Comparison of ENCODE assay signal across 31 mouse cellular contexts in genomic region chr5:51906315-51907109, GRCm38 (mm10).
A peak's percentile ranks its signal among the peaks of the same experiment; 100 is the strongest.
DNase-seq lines count a peak whose midpoint lies in the region; ATAC-seq and TF ChIP-seq lines count a peak whose summit lies in the region.
"Had no signal": no experiment of that assay in that cellular context is flagged by ENCODE, and none has a peak within 500 bp of the region (broad histone marks: within the 10 kb centered on the region; RNA-seq: fewer than 3 reads in every experiment).

No protein-coding gene starts in this region.

- no peak overlapping the region for H3K4me3 ChIP-seq in kidney, embryonic 14.5 days (ENCODE audit: low read length)
- no peak overlapping the region for H3K4me3 ChIP-seq in lung, embryonic 15.5 days
- H3K4me3 ChIP-seq in heart, adult 2 months: no peak overlapping the region
- H3K4me3 ChIP-seq: embryonic facial prominence, embryonic 12.5 days; gastrocnemius, adult 2 months; heart, embryonic 12.5 days; hindbrain, embryonic 13.5 days; layer of hippocampus, adult 2 months; limb, embryonic 13.5 days; liver, embryonic 12.5 days; midbrain, embryonic 10.5 days; midbrain, embryonic 15.5 days had no signal

- H3K79me2 ChIP-seq in heart, adult 2 months (replicated peaks; ENCODE audit: control insufficient read depth, insufficient read depth, low read length): no peaks in the 10 kb centered on the region

- no peak overlapping the region for H3K27ac ChIP-seq in kidney, embryonic 14.5 days (ENCODE audit: low read depth, low read length)
- no peak overlapping the region for H3K27ac ChIP-seq in lung, embryonic 15.5 days
- no peak overlapping the region for H3K27ac ChIP-seq in heart, adult 2 months
- H3K27ac ChIP-seq: embryonic facial prominence, embryonic 12.5 days; gastrocnemius, adult 2 months; hindbrain, embryonic 13.5 days; layer of hippocampus, adult 2 months; limb, embryonic 13.5 days; liver, embryonic 12.5 days; midbrain, embryonic 10.5 days; midbrain, embryonic 15.5 days had no signal

- no peak for TF ChIP-seq POLR2A in heart, adult 2 months (IDR thresholded peaks at IDR 0.05; ENCODE audit: insufficient read depth, low read depth, low read length)

- no peak overlapping the region for H3K9ac ChIP-seq in kidney, embryonic 14.5 days (ENCODE audit: low read depth, low read length)
- H3K9ac ChIP-seq in lung, embryonic 15.5 days: no peak overlapping the region
- H3K9ac ChIP-seq in heart, adult 2 months (ENCODE audit: low read depth, low read length): no peak overlapping the region
- H3K9ac ChIP-seq: embryonic facial prominence, embryonic 12.5 days; heart, embryonic 12.5 days; hindbrain, embryonic 13.5 days; limb, embryonic 13.5 days; liver, embryonic 12.5 days; liver, postnatal 0 days; midbrain, embryonic 15.5 days had no signal

- no peak for DNase-seq in kidney, postnatal 36 days
- DNase-seq in lung, postnatal 14 days: no peak
- DNase-seq in embryo, embryonic 9.5 days (ENCODE audit: extremely low spot score): peak; percentile 5
- DNase-seq in yolk sac, embryonic 10.5 days (ENCODE audit: low spot score): peak; percentile 1
- no peak for DNase-seq in right cerebral cortex, postnatal 14 days
- DNase-seq in heart, adult 2 months: no peak
- DNase-seq: adrenal gland, adult 8-10 months; cerebellum, adult 11 months; cerebellum, adult 9-10 months; cerebellum, postnatal 36 days; gastrocnemius, adult 2 months; gastrocnemius, postnatal 36 days; heart, adult 18-20 months; heart, postnatal 4 days; kidney, postnatal 14 days; liver, postnatal 0 days; spleen, adult 18-20 months; thymus, postnatal 14 days had no signal

- WGBS in kidney, embryonic 14.5 days: 23% methylated on average over 9 of the region's 9 CpGs
- 42% methylated on average over 9 of the region's 9 CpGs for WGBS in lung, embryonic 15.5 days
- 82% methylated on average over 9 of the region's 9 CpGs for WGBS in heart, adult 2 months

- peak; percentile 79 for ATAC-seq in kidney, embryonic 14.5 days (ENCODE audit: low FRiP score, low TSS enrichment)
- ATAC-seq in lung, embryonic 15.5 days (ENCODE audit: borderline replicate concordance, extremely low read depth, low FRiP score, low TSS enrichment): peak; percentile 74; the same call in 1 of the 2 replicates
- ATAC-seq: forebrain, embryonic 16.5 days; intestine, postnatal 0 days; liver, embryonic 12.5 days; liver, postnatal 0 days; midbrain, embryonic 15.5 days had no signal

- intact Hi-C loops in heart, adult 2 months (cut with DNase I): no loop called here

- no peak for TF ChIP-seq EP300 in heart, adult 2 months (IDR thresholded peaks at IDR 0.05; ENCODE audit: insufficient read depth, low read depth, low read length)

- no peak for TF ChIP-seq CTCF in heart, adult 2 months (IDR thresholded peaks at IDR 0.05)

- no peak overlapping the region for H3K4me2 ChIP-seq in kidney, embryonic 14.5 days (replicated peaks; ENCODE audit: low read depth, low read length)
- H3K4me2 ChIP-seq in lung, embryonic 15.5 days: no peak overlapping the region
- H3K4me2 ChIP-seq: embryonic facial prominence, embryonic 12.5 days; heart, embryonic 12.5 days; hindbrain, embryonic 13.5 days; limb, embryonic 13.5 days; liver, embryonic 12.5 days; midbrain, embryonic 15.5 days had no signal

- peaks cover 3% of the 10 kb centered on the region for H3K27me3 ChIP-seq in kidney, embryonic 14.5 days (ENCODE audit: control insufficient read depth, insufficient read depth, low read length)
- no peaks in the 10 kb centered on the region for H3K27me3 ChIP-seq in lung, embryonic 15.5 days
- no peaks in the 10 kb centered on the region for H3K27me3 ChIP-seq in heart, adult 2 months (ENCODE audit: control insufficient read depth, insufficient read depth, low read length)
- H3K27me3 ChIP-seq: CH12.LX; embryonic facial prominence, embryonic 12.5 days; heart, embryonic 12.5 days; hindbrain, embryonic 13.5 days; limb, embryonic 13.5 days; liver, embryonic 12.5 days; midbrain, embryonic 15.5 days had no signal

- no peaks in the 10 kb centered on the region for H3K36me3 ChIP-seq in kidney, embryonic 14.5 days (ENCODE audit: control insufficient read depth, insufficient read depth, low read length)
- no peaks in the 10 kb centered on the region for H3K36me3 ChIP-seq in lung, embryonic 15.5 days
- no peaks in the 10 kb centered on the region for H3K36me3 ChIP-seq in heart, adult 2 months (ENCODE audit: control insufficient read depth, insufficient read depth, low read length)
- H3K36me3 ChIP-seq: embryonic facial prominence, embryonic 12.5 days; heart, embryonic 12.5 days; hindbrain, embryonic 13.5 days; limb, embryonic 13.5 days; liver, embryonic 12.5 days; midbrain, embryonic 10.5 days; midbrain, embryonic 15.5 days had no signal

- no peaks in the 10 kb centered on the region for H3K4me1 ChIP-seq in kidney, embryonic 14.5 days (ENCODE audit: control insufficient read depth, insufficient read depth, low read length)
- H3K4me1 ChIP-seq in lung, embryonic 15.5 days: peaks cover 4% of the 10 kb centered on the region; the same call in 1 of the 2 replicates
- no peaks in the 10 kb centered on the region for H3K4me1 ChIP-seq in heart, adult 2 months (ENCODE audit: control insufficient read depth, insufficient read depth, low read length)
- H3K4me1 ChIP-seq: hindbrain, embryonic 13.5 days; liver, embryonic 12.5 days; midbrain, embryonic 10.5 days; midbrain, embryonic 15.5 days had no signal

- no peaks in the 10 kb centered on the region for H3K9me3 ChIP-seq in kidney, embryonic 14.5 days (ENCODE audit: control insufficient read depth, low read length)
- H3K9me3 ChIP-seq in lung, embryonic 15.5 days: no peaks in the 10 kb centered on the region
- H3K9me3 ChIP-seq: embryonic facial prominence, embryonic 12.5 days; heart, embryonic 12.5 days; hindbrain, embryonic 13.5 days; limb, embryonic 13.5 days; liver, embryonic 12.5 days; midbrain, embryonic 10.5 days; midbrain, embryonic 15.5 days had no signal

Comparison
In these comparisons a context has a peak if more than half of its experiments do, and no peak if none do; other contexts are left out.
1. DNase-seq: peak in embryo, embryonic 9.5 days (single experiment) and yolk sac, embryonic 10.5 days (single experiment); none in kidney, postnatal 36 days (0 of 2), lung, postnatal 14 days (single experiment), right cerebral cortex, postnatal 14 days (single experiment) and heart, adult 2 months (0 of 2).